Mouse (Mus musculus) hindbrain, embryonic 15.5 days (tissue): ENCODE data around the gene Slc12a9. TPM values are rescaled to one million over a fixed set of nuclear protein-coding genes. Genes with fewer than 3 reads are reported as not detected.
A peak's percentile ranks its signal among the peaks of the same experiment; 100 is the strongest.
"Not testable (repeated sequence)": the region's sequence is repeated elsewhere in the genome, so short reads cannot be mapped to it uniquely, and the experiment has no call there.

Experiments
- ATAC-seq: fragments of 200-750 bp; cut with Nextera tagmentation; 2 replicates; pipeline ENCODE4 v1.8.0; 2017; ENCODE audit warnings: low read depth, moderate number of reproducible peaks, moderate TSS enrichment; ENCODE audit not compliant: low FRiP score
- H3K27ac ChIP-seq: fragments of 300-500 bp; sonication (generic); replicated peaks from 2 replicates; pipeline ENCODE4 v1.5.1; 2015; ENCODE audit warnings: mild to moderate bottlenecking, inconsistent platforms
- H3K27me3 ChIP-seq: fragments of 300-500 bp; sonication (generic); 2 replicates; pipeline ENCODE4 v1.6.1; 2015; ENCODE audit warnings: control low read depth, inconsistent platforms
- H3K36me3 ChIP-seq: fragments of 300-500 bp; sonication (generic); 2 replicates; pipeline ENCODE4 v1.6.1; 2015; ENCODE audit warnings: control low read depth, inconsistent platforms
- H3K4me1 ChIP-seq: fragments of 300-500 bp; sonication (generic); replicated peaks from 2 replicates; pipeline ENCODE4 v1.6.1; 2015; ENCODE audit warnings: control low read depth, inconsistent platforms
- H3K4me2 ChIP-seq: fragments of 300-500 bp; sonication (generic); 2 replicates; pipeline ENCODE4 v1.6.1; 2015; ENCODE audit warnings: moderate library complexity, mild to moderate bottlenecking, inconsistent platforms
- H3K4me3 ChIP-seq: fragments of 300-500 bp; sonication (generic); 2 replicates; pipeline ENCODE4 v1.5.1; 2015; ENCODE audit warnings: mild to moderate bottlenecking, inconsistent platforms
- H3K9ac ChIP-seq: fragments of 300-500 bp; sonication (generic); 2 replicates; pipeline ENCODE4 v1.6.1; 2015; ENCODE audit warnings: inconsistent platforms
- H3K9me3 ChIP-seq: fragments of 300-500 bp; sonication (generic); 2 replicates; pipeline ENCODE4 v1.6.1; 2016; ENCODE audit warnings: control low read depth, inconsistent platforms
- WGBS: fragments of 180-500 bp; shearing (Covaris S2); methylation state at CpG from one replicate; pipeline ENCODE4 v1.1.7; 2015; 5-methylcytosine and 5-hydroxymethylcytosine counted together
- polyA plus RNA-seq: library from polyadenylated mRNA; unstranded; fragments of >200 nt; fragmentation: Nextera tagmentation; extraction: Ambion mirVana; gene quantifications from 2 replicates; pipeline ENCODE4 v1.2.1, GENCODE M21; 2015

Slc12a9 gene
- polyA plus RNA-seq, 1 experiment from 2014 or later: 26.8 TPM

DNA sequence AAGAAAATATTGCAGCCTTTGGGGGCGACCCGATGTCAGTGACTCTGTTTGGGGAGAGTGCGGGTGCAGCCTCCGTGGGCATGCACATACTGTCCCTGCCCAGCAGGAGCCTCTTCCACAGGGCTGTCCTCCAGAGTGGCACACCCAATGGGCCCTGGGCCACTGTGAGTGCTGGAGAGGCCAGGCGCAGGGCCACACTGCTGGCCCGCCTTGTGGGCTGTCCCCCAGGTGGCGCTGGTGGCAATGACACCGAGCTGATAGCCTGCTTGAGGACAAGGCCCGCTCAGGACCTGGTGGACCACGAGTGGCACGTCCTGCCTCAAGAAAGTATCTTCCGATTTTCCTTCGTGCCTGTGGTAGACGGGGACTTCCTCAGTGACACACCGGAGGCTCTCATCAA lies 42.7 kb downstream of the Slc12a9 start:
- peaks cover 23% of the 10 kb centered on the region for H3K27me3 ChIP-seq
- 29% methylated on average over 15 of the region's 15 CpGs for WGBS
- ATAC-seq: no peak
- H3K36me3 ChIP-seq: peaks cover 3% of the 10 kb centered on the region
- H3K4me1 ChIP-seq: peaks cover 71% of the 10 kb centered on the region
- H3K4me2 ChIP-seq: peak overlapping the region; percentile 96
- no peak overlapping the region for H3K4me3 ChIP-seq
- no peaks in the 10 kb centered on the region for H3K9me3 ChIP-seq
- H3K9ac ChIP-seq: no peak overlapping the region
- no peak overlapping the region for H3K27ac ChIP-seq

DNA sequence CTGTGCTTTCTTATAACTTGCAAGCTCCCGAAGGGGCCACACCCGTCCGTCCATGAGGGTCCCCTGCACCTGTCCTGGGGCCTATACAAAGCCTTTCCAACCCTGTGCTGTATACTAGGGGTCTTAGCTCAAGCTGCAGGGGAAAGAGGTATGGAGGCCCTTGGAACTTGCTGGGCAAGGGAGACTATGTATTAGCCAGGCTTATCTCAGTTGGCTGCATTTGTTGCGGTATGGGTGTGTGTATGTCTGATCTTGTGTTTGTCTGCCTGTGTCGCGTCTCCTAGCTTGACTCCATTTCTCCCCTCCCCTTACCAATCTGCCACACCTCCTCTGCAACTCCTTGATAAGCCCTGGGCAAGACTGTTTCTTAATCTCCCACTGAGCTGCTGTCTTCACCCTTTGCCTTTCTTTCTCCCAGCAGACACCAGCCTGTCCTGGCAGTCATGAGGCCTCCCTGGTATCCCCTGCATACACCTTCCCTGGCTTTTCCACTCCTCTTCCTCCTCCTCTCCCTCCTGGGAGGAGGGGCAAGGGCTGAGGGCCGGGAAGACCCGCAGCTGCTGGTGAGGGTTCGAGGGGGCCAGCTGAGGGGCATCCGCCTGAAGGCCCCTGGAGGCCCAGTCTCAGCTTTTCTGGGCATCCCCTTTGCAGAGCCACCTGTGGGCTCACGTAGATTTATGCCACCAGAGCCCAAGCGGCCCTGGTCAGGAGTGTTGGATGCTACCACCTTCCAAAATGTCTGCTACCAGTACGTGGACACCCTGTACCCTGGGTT lies 43.6 kb downstream of the Slc12a9 start:
- WGBS: 55% methylated on average over 13 of the region's 13 CpGs
- Histone ChIP-seq H3K27ac (no peak overlapping the region), H3K9me3 (no peaks in the 10 kb centered on the region), H3K36me3 (no peaks in the 10 kb centered on the region), H3K4me3 (peak overlapping the region; percentile 55), H3K9ac (peak overlapping the region; percentile 48; the same call in 1 of the 2 replicates), H3K27me3 (peaks cover 23% of the 10 kb centered on the region), H3K4me1 (peaks cover 63% of the 10 kb centered on the region), H3K4me2 (peak overlapping the region; percentile 96)
- ATAC-seq: no peak

- WGBS: 4% methylated on average over 25 of the region's 25 CpGs
- no peak overlapping the region; the same call in 1 of the 2 replicates for H3K27ac ChIP-seq
Measured at GRCm38 (mm10) chr5:137288999-137289470, 44.4 kb downstream of the Slc12a9 start.

GRCm38 (mm10) chr5:137287953-137288743 lies 45.2 kb downstream of the Slc12a9 start:
- peak overlapping the region; percentile 69 for H3K9ac ChIP-seq
- no peaks in the 10 kb centered on the region for H3K36me3 ChIP-seq
- peaks cover 54% of the 10 kb centered on the region for H3K4me1 ChIP-seq
- WGBS: under 1% methylated on average over 44 of the region's 65 CpGs
- peaks cover 23% of the 10 kb centered on the region for H3K27me3 ChIP-seq
- ATAC-seq: peak; percentile 12; the same call in 1 of the 2 replicates
- peak overlapping the region; percentile 85 for H3K27ac ChIP-seq
- no peaks in the 10 kb centered on the region for H3K9me3 ChIP-seq
- H3K4me2 ChIP-seq: peak overlapping the region; percentile 96
- H3K4me3 ChIP-seq: peak overlapping the region; percentile 55

More at GRCm38 (mm10) chr5:137288999-137289470, 44.4 kb downstream of the Slc12a9 start:
- peaks cover 60% of the 10 kb centered on the region for H3K4me1 ChIP-seq
- H3K4me3 ChIP-seq: peak overlapping the region; percentile 55
- ATAC-seq: no peak
- H3K9me3 ChIP-seq: no peaks in the 10 kb centered on the region
- H3K36me3 ChIP-seq: no peaks in the 10 kb centered on the region
- H3K4me2 ChIP-seq: peak overlapping the region; percentile 96
- H3K9ac ChIP-seq: peak overlapping the region; percentile 48
- H3K27me3 ChIP-seq: peaks cover 23% of the 10 kb centered on the region

DNA sequence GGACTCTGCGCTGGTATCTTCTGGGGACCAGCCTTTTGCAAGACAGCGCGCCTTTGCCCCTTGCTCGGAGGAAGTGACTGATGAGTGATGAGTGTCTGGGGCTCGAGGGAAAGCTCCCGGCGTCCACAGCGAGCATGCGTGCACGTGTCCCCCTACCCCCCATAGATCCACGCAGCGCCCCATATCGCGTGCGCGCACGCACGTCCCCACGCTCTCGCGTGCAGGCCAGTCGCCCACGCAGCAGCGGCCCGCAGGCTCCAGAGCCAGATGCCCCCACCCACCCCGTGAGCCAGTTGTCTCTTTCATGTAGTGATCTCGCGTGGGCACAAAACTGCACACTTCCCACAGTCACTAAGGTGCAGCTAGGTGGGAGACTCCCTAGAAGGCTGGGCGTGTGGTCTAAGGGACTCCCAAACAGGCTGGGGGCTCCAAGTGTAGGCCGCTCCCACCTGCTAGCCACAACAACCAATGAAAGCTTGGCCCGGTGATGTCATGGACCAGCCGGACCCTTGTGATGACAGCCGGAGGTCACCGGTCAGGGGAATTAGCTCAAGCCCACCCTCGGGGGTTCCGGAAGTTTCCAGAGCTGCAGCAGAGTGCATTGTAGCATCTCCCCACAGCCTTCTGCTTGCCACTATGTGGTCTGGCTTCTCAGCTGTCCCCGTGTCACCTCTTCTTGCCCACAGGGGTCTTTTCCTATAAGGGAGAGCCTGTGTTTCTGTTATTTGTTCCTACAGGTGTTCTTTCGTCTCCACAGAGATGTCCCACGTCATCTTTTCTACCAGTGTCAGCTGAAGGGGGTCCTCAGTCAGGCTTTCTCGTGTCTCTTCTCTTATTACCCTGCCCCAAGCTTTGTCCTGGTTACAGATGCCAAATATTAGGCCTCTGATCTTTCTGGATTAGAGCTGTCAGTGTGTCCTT lies 46.1 kb downstream of the Slc12a9 start, which contains the start of gene Ache:
Ache (plus strand) TSS at position 488 of the 921 bp plus-strand sequence.
- Histone ChIP-seq H3K27me3 (peaks cover 22% of the 10 kb centered on the region), H3K4me1 (peaks cover 46% of the 10 kb centered on the region), H3K4me2 (peak within 1 kb of the TSS; percentile 96), H3K4me3 (peak within 1 kb of the TSS; percentile 55), H3K9ac (peak within 1 kb of the TSS; percentile 69), H3K36me3 (no peaks in the 10 kb centered on the region), H3K9me3 (no peaks in the 10 kb centered on the region), H3K27ac (peak within 1 kb of the TSS; percentile 85)
- WGBS: under 1% methylated on average over 40 of the region's 40 CpGs
- peak; percentile 83 for ATAC-seq

DNA sequence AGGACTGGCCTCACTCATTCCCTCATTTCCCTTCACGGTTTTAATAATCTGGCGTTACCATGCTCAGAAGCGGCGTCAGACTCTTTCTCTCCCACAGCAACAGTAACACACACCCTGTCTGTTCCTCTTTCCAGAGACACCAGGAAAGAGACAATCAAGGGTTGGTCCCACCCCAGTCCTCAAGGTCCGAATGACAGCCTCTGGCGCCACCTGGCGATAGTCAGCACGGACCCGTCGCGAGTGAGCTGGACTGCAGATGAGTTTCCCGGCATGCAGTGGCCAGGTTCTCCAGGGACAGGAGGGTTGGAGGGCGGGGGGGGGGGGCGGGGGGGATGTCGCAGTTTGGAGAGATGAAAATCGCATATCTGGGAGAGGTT lies 46.8 kb downstream of the Slc12a9 start:
- Histone ChIP-seq H3K27ac (peak overlapping the region; percentile 85), H3K9me3 (no peaks in the 10 kb centered on the region), H3K4me1 (peaks cover 46% of the 10 kb centered on the region), H3K9ac (peak overlapping the region; percentile 69; the same call in 1 of the 2 replicates), H3K27me3 (peaks cover 16% of the 10 kb centered on the region), H3K4me3 (peak overlapping the region; percentile 55), H3K36me3 (no peaks in the 10 kb centered on the region), H3K4me2 (peak overlapping the region; percentile 96)
- peak; percentile 77 for ATAC-seq
- under 1% methylated on average over 16 of the region's 16 CpGs for WGBS

- H3K9me3 ChIP-seq: no peaks in the 10 kb centered on the region
- no peak for ATAC-seq
- peaks cover 11% of the 10 kb centered on the region for H3K27me3 ChIP-seq
- H3K4me3 ChIP-seq: peak overlapping the region; percentile 55; the same call in 1 of the 2 replicates
- H3K36me3 ChIP-seq: no peaks in the 10 kb centered on the region
- 0 out of 2 replicates have a peak overlapping the region, but pooled peaks have one; percentile 7 for H3K9ac ChIP-seq
- H3K4me1 ChIP-seq: peaks cover 46% of the 10 kb centered on the region
- WGBS: 54% methylated on average over 7 of the region's 7 CpGs
- peak overlapping the region; percentile 96 for H3K4me2 ChIP-seq
- H3K27ac ChIP-seq: peak overlapping the region; percentile 85
Measured at GRCm38 (mm10) chr5:137285986-137286385, 47.4 kb downstream of the Slc12a9 start.

DNA sequence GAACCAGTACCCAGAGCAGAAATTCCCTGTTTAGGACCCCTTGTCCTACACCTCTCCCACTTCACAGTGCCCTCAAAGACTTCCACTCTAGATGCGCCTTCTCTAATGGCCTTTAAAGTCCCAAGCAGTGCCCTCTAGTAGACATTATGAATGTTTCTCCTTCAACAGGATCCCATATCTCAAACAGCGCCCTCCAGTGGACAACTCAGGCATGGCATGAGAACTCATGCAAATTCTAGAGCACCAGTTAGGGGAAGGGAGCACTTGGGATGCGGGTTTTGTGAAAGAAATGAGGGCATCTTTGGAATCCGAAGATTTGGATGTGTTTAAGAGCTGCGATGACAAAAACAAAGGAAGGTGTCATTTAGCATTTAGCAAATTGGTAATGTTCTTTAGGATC lies 48.4 kb downstream of the Slc12a9 start:
- Histone ChIP-seq H3K27me3 (peaks cover 7% of the 10 kb centered on the region), H3K4me3 (no peak overlapping the region), H3K4me1 (peaks cover 38% of the 10 kb centered on the region), H3K36me3 (no peaks in the 10 kb centered on the region), H3K9ac (no peak overlapping the region), H3K9me3 (no peaks in the 10 kb centered on the region), H3K27ac (no peak overlapping the region), H3K4me2 (no peak overlapping the region)
- ATAC-seq: no peak
- WGBS: 67% methylated on average over 5 of the region's 5 CpGs

GRCm38 (mm10) chr5:137284411-137284810 lies 49.0 kb downstream of the Slc12a9 start:
- not testable (repeated sequence) for H3K27ac ChIP-seq, H3K4me2 ChIP-seq, H3K36me3 ChIP-seq, H3K4me3 ChIP-seq, H3K27me3 ChIP-seq, H3K9me3 ChIP-seq, ATAC-seq, H3K9ac ChIP-seq
- WGBS: 85% methylated on average over 4 of the region's 6 CpGs
- peaks cover 32% of the 10 kb centered on the region for H3K4me1 ChIP-seq

- WGBS: 42% methylated on average over 18 of the region's 18 CpGs
- Histone ChIP-seq H3K4me3 (no peak overlapping the region), H3K27me3 (no peaks in the 10 kb centered on the region), H3K4me2 (peak overlapping the region; percentile 44), H3K9me3 (no peaks in the 10 kb centered on the region), H3K36me3 (no peaks in the 10 kb centered on the region), H3K27ac (0 out of 2 replicates have a peak overlapping the region, but pooled peaks have one; percentile 17), H3K9ac (0 out of 2 replicates have a peak overlapping the region, but pooled peaks have one; percentile 13), H3K4me1 (peaks cover 3% of the 10 kb centered on the region; the same call in 1 of the 2 replicates)
- peak; percentile 81 for ATAC-seq
Measured at GRCm38 (mm10) chr5:137277360-137278342, 55.7 kb downstream of the Slc12a9 start.
